Mouse (Mus musculus) hindbrain, embryonic 16.5 days (tissue): Measurements from ENCODE around the gene Gba. TPM values are rescaled to one million over a fixed set of nuclear protein-coding genes. Genes with fewer than 3 reads are reported as not detected.
A peak's percentile ranks its signal among the peaks of the same experiment; 100 is the strongest.

ENCODE experiments used
- ATAC-seq: fragments of 200-750 bp; cut with Nextera tagmentation; 2 replicates; pipeline ENCODE4 v1.8.0; 2017; ENCODE audit warnings: moderate TSS enrichment, moderate library complexity
- H3K27ac ChIP-seq: fragments of 300-500 bp; sonication (generic); 2 replicates; pipeline ENCODE4 v1.5.1; 2014; ENCODE audit warnings: low read depth, mild to moderate bottlenecking, control low read depth, low read length, moderate library complexity
- H3K27me3 ChIP-seq: fragments of 300-500 bp; sonication (generic); replicated peaks from 2 replicates; pipeline ENCODE4 v1.6.1; 2014; ENCODE audit warnings: low read length; ENCODE audit not compliant: control insufficient read depth, insufficient read depth
- H3K36me3 ChIP-seq: fragments of 300-500 bp; sonication (generic); 2 replicates; pipeline ENCODE4 v1.6.1; 2014; ENCODE audit warnings: mild to moderate bottlenecking, low read length, moderate library complexity, mixed read lengths; ENCODE audit not compliant: control insufficient read depth, insufficient read depth
- H3K4me1 ChIP-seq: fragments of 300-500 bp; sonication (generic); 2 replicates; pipeline ENCODE4 v1.6.1; 2014; ENCODE audit warnings: low read depth, low read length; ENCODE audit not compliant: control insufficient read depth, insufficient read depth
- H3K4me2 ChIP-seq: fragments of 300-500 bp; sonication (generic); 2 replicates; pipeline ENCODE4 v1.6.1; 2014; ENCODE audit warnings: mild to moderate bottlenecking, low read length, control low read depth, moderate library complexity
- H3K4me3 ChIP-seq: fragments of 300-500 bp; sonication (generic); 2 replicates; pipeline ENCODE4 v1.5.1; 2014; ENCODE audit warnings: mild to moderate bottlenecking, low read length, control low read depth, moderate library complexity
- H3K9ac ChIP-seq: fragments of 300-500 bp; sonication (generic); 2 replicates; pipeline ENCODE4 v1.6.1; 2014; ENCODE audit warnings: low read depth, mild to moderate bottlenecking, control low read depth, low read length, moderate library complexity
- H3K9me3 ChIP-seq: fragments of 300-500 bp; sonication (generic); 2 replicates; pipeline ENCODE4 v1.6.1; 2014; ENCODE audit warnings: mild to moderate bottlenecking, low read length, moderate library complexity; ENCODE audit not compliant: control insufficient read depth
- WGBS: fragments of 180-500 bp; shearing (Covaris S2); extraction: QIAGEN DNeasy Blood & Tissue Kit; methylation state at CpG from one replicate; pipeline ENCODE4 v1.1.7; 2014; 5-methylcytosine and 5-hydroxymethylcytosine counted together
- polyA plus RNA-seq: library from polyadenylated mRNA; unstranded; fragments of >200 nt; fragmentation: Nextera tagmentation; extraction: Ambion mirVana; gene quantifications from 2 replicates; pipeline ENCODE4 v1.2.1, GENCODE M21; 2015

Gene Gba
- polyA plus RNA-seq, 1 experiment from 2014 or later = 51.8 TPM

- WGBS = 92% methylated on average over 21 of the region's 21 CpGs
- peaks cover 73% of the 10 kb centered on the region for H3K36me3 ChIP-seq
- no peaks in the 10 kb centered on the region for H3K9me3 ChIP-seq
- ATAC-seq = no peak
- no peak overlapping the region for H3K9ac ChIP-seq
- no peak overlapping the region for H3K4me2 ChIP-seq
- no peak overlapping the region for H3K4me3 ChIP-seq
- no peaks in the 10 kb centered on the region for H3K27me3 ChIP-seq
- H3K27ac ChIP-seq = no peak overlapping the region
- H3K4me1 ChIP-seq = peaks cover 5% of the 10 kb centered on the region; the same call in 1 of the 2 replicates
These were observed 35.0 kb downstream of the Gba start for GRCm38 (mm10) chr3:89237682-89238081.

- WGBS = 74% methylated on average over 8 of the region's 12 CpGs
These were observed 35.8 kb downstream of the Gba start for GRCm38 (mm10) chr3:89238494-89238893.

GRCm38 (mm10) chr3:89242331-89242895 lies 39.7 kb downstream of the Gba start:
- Histone ChIP-seq H3K4me1 (peaks cover 26% of the 10 kb centered on the region), H3K9me3 (no peaks in the 10 kb centered on the region), H3K27ac (no peak overlapping the region), H3K27me3 (no peaks in the 10 kb centered on the region), H3K4me3 (no peak overlapping the region), H3K36me3 (peaks cover 41% of the 10 kb centered on the region), H3K4me2 (no peak overlapping the region), H3K9ac (no peak overlapping the region)
- ATAC-seq = no peak
- WGBS = 66% methylated on average over 9 of the region's 9 CpGs

More at GRCm38 (mm10) chr3:89238494-89238893, 35.8 kb downstream of the Gba start:
- Histone ChIP-seq H3K9ac (no peak overlapping the region), H3K36me3 (peaks cover 68% of the 10 kb centered on the region), H3K4me2 (no peak overlapping the region), H3K9me3 (no peaks in the 10 kb centered on the region), H3K27ac (no peak overlapping the region), H3K27me3 (no peaks in the 10 kb centered on the region), H3K4me1 (peaks cover 8% of the 10 kb centered on the region), H3K4me3 (no peak overlapping the region)
- no peak for ATAC-seq

- peak overlapping the region; percentile 79 for H3K9ac ChIP-seq
- H3K27ac ChIP-seq = no peak overlapping the region
- peak overlapping the region; percentile 74 for H3K4me3 ChIP-seq
- no peak for ATAC-seq
- H3K36me3 ChIP-seq = peaks cover 29% of the 10 kb centered on the region
- peak overlapping the region; percentile 92 for H3K4me2 ChIP-seq
- H3K4me1 ChIP-seq = peaks cover 29% of the 10 kb centered on the region
- WGBS = 11% methylated on average over 14 of the region's 14 CpGs
- no peaks in the 10 kb centered on the region for H3K27me3 ChIP-seq
- H3K9me3 ChIP-seq = no peaks in the 10 kb centered on the region
These were observed 40.9 kb downstream of the Gba start for GRCm38 (mm10) chr3:89243609-89244008.

- Histone ChIP-seq H3K4me3 (peak overlapping the region; percentile 74), H3K9ac (peak overlapping the region; percentile 79), H3K4me2 (peak overlapping the region; percentile 92), H3K36me3 (peaks cover 22% of the 10 kb centered on the region), H3K9me3 (no peaks in the 10 kb centered on the region), H3K4me1 (peaks cover 29% of the 10 kb centered on the region), H3K27ac (peak overlapping the region; percentile 95), H3K27me3 (no peaks in the 10 kb centered on the region)
- ATAC-seq = peak; percentile 46
- WGBS = 8% methylated on average over 25 of the region's 25 CpGs
These were observed 41.6 kb downstream of the Gba start for GRCm38 (mm10) chr3:89244158-89244981.

- Histone ChIP-seq H3K27ac (peak overlapping the region; percentile 95), H3K27me3 (no peaks in the 10 kb centered on the region), H3K9me3 (no peaks in the 10 kb centered on the region), H3K36me3 (peaks cover 17% of the 10 kb centered on the region), H3K4me2 (peak overlapping the region; percentile 92), H3K4me1 (peaks cover 29% of the 10 kb centered on the region), H3K9ac (peak overlapping the region; percentile 79), H3K4me3 (peak overlapping the region; percentile 74)
- WGBS = 1% methylated on average over 21 of the region's 26 CpGs
- peak; percentile 62 for ATAC-seq
These were observed 42.4 kb downstream of the Gba start for GRCm38 (mm10) chr3:89244982-89245687.

- peak; percentile 71 for ATAC-seq
- peak within 1 kb of the TSS; percentile 92 for H3K4me2 ChIP-seq
- H3K27ac ChIP-seq = peak within 1 kb of the TSS; percentile 95
- H3K4me3 ChIP-seq = peak within 1 kb of the TSS; percentile 74
- H3K9me3 ChIP-seq = no peaks in the 10 kb centered on the region
- no peaks in the 10 kb centered on the region for H3K27me3 ChIP-seq
- H3K36me3 ChIP-seq = peaks cover 14% of the 10 kb centered on the region
- 3% methylated on average over 20 of the region's 20 CpGs for WGBS
- peaks cover 31% of the 10 kb centered on the region for H3K4me1 ChIP-seq
- H3K9ac ChIP-seq = peak within 1 kb of the TSS; percentile 79
These were observed 43.0 kb downstream of the Gba start, which contains the start of gene Krtcap2 for GRCm38 (mm10) chr3:89245688-89246171. Gene Krtcap2, plus strand, starts transcription at chr3:89245966.

- Histone ChIP-seq H3K4me2 (peak within 1 kb of the TSS; percentile 92), H3K9me3 (no peaks in the 10 kb centered on the region), H3K36me3 (peaks cover 10% of the 10 kb centered on the region), H3K27me3 (no peaks in the 10 kb centered on the region), H3K4me1 (peaks cover 35% of the 10 kb centered on the region), H3K4me3 (peak within 1 kb of the TSS; percentile 74), H3K9ac (peak within 1 kb of the TSS; percentile 79), H3K27ac (peak within 1 kb of the TSS; percentile 95)
- ATAC-seq = peak; percentile 70
- WGBS = 0% methylated on average over 40 of the region's 42 CpGs
These were observed 43.8 kb downstream of the Gba start, which contains the start of gene Trim46 for GRCm38 (mm10) chr3:89246261-89247100. Gene Trim46, minus strand, starts transcription at chr3:89246309.
